Mouse (Mus musculus) lung, postnatal 0 days (tissue): Measurements from ENCODE around the gene Gm17720.

Source experiments
- CTCF ChIP-seq: IDR thresholded peaks from 2 replicates; pipeline ENCODE4 v1.5.1; 2016; ENCODE audit warnings: antibody characterized with exemption, mild to moderate bottlenecking
- EP300 ChIP-seq: IDR thresholded peaks from 2 replicates; pipeline ENCODE4 v1.6.1; 2016; ENCODE audit warnings: antibody characterized with exemption, mild to moderate bottlenecking, control low read depth

- no peak for TF ChIP-seq CTCF
- no peak for TF ChIP-seq EP300
Measured at GRCm38 (mm10) chr8:110134236-110134635, 31.7 kb upstream of the Gm17720 start.
